Mouse (Mus musculus) cerebellum, adult (tissue): ENCODE results near the gene Agxt2.

Experiments
- ATAC-seq: cut with Nextera tagmentation; 2 replicates; pipeline ENCODE4 v1.9.2; 2017; ENCODE audit warnings: mild to moderate bottlenecking, moderate library complexity, mixed read lengths; ENCODE audit not compliant: insufficient number of reproducible peaks, low FRiP score, low TSS enrichment

The Agxt2 gene

DNA sequence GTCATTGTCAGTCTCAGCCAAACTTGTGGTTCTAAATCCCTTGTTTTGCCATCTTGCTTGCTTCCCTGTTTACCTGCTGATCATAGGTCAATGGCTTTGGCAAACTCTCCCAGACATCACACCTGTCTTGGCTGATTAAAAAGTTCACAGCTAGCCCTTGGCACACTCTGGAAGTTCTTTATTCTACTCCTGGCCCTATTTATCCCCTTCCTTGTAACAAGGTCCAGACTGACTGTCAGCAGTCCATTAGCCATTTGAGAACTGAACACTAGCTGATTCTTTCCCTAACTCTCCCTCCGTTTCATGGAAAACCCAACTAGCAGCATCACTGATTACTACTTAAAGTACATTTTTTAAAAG, 63.4 kb downstream of the Agxt2 start:
- no peak for ATAC-seq

DNA sequence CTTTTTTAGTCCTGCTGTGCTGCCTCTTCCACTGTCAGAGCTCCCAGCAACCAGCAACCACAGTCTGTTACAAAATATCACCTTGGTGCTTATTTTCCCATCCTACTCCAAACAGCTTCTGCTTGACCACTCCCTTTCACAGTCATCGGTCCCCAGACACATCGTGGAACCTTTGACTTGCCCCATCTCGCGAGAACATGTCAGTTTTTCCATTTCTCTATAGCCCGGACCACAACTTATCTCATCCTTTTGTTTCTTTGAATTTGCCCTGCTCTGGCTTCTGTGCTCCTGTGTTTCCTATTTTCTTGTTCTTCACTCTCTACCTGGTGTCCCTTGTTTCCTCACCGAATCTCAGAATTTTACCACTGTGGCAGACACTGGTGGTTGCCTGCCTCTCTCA, 67.8 kb downstream of the Agxt2 start:
- no peak for ATAC-seq

DNA sequence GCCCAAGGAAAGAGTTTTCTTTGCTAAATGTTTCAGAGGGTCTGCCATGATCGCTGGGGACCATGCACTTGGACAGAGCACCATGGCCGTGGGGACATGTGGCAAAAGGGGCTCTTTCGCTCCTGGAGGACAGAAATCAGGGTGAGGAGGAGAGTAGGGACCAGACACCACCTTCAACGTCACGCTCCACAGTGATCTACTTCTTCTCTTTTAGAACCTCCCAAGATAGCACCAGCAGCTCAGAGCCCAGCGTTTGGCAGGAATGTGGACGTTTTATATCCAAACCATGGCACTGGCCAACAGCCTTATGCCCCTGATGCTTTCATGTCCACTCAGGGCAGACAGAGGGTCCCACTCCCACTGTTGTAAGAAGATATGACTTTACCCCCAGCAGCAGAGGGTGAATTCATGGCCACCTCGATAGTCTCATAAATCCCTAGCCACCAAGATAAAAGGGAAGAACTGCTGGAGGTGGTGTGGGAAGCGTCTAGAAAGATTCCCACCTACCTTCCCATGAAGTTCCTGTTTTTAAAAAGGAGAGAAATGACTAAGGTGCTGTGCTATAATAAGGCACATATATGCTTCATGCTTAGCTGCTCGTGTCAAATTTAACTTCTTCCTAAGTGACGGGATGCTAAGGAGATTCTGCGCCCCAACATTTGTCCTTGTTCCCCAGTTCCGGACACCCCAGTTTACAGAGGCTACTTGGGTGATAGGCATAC, 68.4 kb downstream of the Agxt2 start:
- ATAC-seq = no peak

DNA sequence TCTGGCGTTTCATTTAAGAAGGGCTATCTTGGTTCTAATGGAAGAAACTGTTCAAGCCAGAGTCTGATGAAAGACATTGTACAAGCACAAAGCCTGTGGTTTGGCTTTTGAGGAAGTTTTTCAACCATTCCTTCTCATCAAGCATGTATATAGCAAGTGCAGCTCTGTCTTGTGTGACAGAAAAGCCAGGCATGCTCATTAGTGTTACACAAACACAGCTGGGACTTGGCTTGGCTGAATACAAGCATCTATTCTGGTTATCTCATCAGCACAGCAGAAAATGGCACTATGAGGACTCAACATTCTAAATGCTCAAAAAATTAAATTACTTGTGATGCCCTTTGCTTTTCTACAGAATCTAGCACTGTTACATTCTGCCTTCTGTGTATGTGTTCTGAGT, 78.6 kb downstream of the Agxt2 start:
- no peak for ATAC-seq

DNA sequence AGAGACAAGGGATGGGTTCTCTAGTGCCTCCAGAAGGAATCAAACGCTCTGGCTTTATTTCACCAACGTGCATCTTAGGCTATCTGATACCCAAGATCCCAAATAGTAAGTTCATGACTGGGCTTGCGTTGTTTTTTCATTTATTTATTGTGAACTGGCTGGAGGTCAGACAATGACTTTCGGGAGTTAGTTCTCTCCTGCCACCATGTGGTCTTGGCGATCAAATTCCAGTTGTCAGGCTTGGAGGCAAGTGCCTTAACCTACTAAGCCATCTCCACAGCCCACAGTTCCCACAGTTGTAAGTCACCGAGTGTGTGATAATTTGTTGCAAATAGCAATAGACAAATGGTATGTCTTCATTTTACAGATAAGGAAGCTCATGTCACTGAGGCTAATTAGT, 81.6 kb downstream of the Agxt2 start:
- no peak for ATAC-seq

DNA sequence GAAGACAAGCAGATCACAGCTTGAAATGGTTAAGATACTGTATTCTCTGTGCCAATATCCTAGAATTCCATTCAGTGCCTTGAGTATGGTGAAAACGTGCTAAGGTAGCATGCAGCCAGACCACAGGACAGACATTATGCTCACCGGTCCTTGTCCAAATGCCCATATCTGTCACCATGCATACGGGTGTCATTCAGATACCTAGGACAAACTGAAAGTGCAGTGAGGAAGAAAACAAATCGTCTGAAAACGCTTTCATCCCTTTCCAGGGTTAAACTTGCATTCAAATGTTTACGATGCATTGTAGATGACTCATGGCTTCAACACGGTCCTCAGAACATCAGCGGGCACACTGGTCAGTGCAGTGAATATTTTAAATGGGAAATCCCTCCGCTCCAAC, 83.2 kb downstream of the Agxt2 start:
- ATAC-seq = no peak

DNA sequence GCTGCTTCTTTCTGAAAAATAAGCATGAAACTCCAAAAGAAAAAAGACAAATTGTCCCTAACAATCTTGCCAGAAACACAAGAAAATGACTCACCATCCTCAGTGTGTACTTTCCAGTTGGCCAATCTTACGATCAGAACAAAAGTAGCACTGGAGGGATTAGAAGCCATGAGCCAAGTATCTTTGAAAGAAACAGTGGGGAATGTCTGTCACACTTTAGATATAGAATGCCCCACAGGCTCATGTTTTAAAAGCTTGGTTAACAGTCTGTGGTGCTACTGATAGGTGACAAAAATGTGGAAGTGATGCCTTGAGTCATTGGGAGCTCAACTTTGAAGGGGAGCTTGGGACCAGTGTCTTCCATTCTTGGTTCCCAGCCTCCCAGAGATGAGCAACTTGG, 83.9 kb downstream of the Agxt2 start:
- no peak for ATAC-seq

DNA sequence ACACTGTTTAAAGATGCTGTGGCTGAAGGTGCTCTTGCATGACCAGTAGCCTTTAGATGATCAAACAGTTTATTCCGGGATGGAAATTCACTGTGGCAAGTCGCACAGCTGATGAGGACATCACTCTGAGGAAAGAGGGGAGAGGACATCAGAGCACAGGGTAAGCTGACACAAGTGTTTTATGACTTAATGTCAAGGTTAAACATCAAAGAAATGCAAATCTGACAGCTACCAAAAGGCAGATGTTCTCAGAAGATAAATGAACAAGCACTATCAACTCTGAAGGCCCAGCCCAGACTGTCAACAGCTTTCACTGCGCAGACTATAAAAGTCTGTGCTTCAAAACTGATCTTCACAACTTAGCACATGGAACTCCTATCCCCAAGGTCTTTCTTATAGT, 88.8 kb downstream of the Agxt2 start:
- ATAC-seq = no peak
